Mouse (Mus musculus) megakaryocyte, embryonic 14.5 days (primary cell): ENCODE data around the gene Fstl1. TPM values are rescaled to one million over a fixed set of nuclear protein-coding genes. Genes with fewer than 3 reads are reported as not detected.

Source experiments
- H3K27me3 ChIP-seq: replicated peaks from 2 replicates; pipeline ENCODE3; 2012; ENCODE audit warnings: inconsistent platforms
- H3K36me3 ChIP-seq: replicated peaks from 2 replicates; pipeline ENCODE3; 2012; ENCODE audit warnings: low read length, inconsistent platforms, mixed read lengths
- H3K4me1 ChIP-seq: 2 replicates; pipeline ENCODE4 v1.6.1; 2012; ENCODE audit warnings: inconsistent platforms
- H3K4me3 ChIP-seq: replicated peaks from 2 replicates; pipeline ENCODE3; 2012; ENCODE audit warnings: moderate library complexity, mild to moderate bottlenecking, inconsistent platforms
- H3K9me3 ChIP-seq: 2 replicates; pipeline ENCODE4 v1.6.1; 2012; ENCODE audit warnings: inconsistent platforms
- FLI1 ChIP-seq: IDR thresholded peaks from 2 replicates; pipeline ENCODE4 v1.6.1; 2012; ENCODE audit warnings: low read length, inconsistent platforms, mixed read lengths
- GATA1 ChIP-seq: IDR thresholded peaks from 3 replicates; pipeline ENCODE4 v1.6.1; 2012; ENCODE audit warnings: mixed read lengths, low read length, inconsistent platforms, borderline replicate concordance
- polyA plus RNA-seq: library from polyadenylated mRNA; stranded (reverse); fragments of >175 nt; gene quantifications from 2 replicates; pipeline ENCODE4 v1.2.3, GENCODE M21; 2012; ENCODE audit warnings: low replicate concordance; ENCODE audit not compliant: insufficient read depth

Gene Fstl1
- polyA plus RNA-seq, 1 experiment = not detected

DNA sequence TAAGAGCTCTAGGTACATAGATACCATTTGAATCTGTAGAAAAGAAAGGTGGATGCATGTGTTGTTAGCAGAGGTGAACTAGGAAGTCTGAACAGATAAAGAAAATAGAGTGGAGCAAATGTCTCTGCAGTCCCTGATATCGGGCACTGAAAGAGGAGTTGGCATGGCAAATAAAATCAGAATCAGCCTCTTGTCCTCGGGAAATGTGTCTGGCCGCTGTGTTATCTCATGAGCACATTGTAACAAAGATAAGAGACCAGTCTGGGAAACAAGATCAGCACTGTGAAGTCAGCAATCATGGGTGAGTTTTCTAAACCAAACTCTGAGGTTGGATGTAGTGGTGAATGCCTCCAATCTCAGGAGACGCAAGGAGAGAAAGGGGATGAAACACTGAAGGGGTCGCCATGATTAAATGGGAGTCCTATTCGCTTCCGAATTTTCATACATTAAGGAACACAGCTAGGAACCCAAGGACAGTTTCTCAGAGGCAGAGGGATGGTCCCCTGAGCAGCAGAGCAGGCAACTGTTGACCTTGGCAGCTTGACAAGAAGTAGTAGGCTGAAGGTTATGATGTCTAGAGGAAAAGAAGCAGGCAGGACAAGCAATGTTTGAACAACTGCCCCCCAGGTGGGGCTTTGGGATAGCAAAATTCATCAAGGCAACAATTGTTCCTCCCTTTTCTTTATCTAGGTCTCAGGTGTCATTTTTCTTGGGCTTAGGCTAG is 68.7 kb downstream of the Fstl1 start:
- Histone ChIP-seq H3K27me3 (peaks cover 13% of the 10 kb centered on the region), H3K9me3 (no peaks in the 10 kb centered on the region), H3K36me3 (no peaks in the 10 kb centered on the region), H3K4me3 (no peak overlapping the region), H3K4me1 (peaks cover 22% of the 10 kb centered on the region)
- TF ChIP-seq FLI1 = no peak
- TF ChIP-seq GATA1 = no peak

DNA sequence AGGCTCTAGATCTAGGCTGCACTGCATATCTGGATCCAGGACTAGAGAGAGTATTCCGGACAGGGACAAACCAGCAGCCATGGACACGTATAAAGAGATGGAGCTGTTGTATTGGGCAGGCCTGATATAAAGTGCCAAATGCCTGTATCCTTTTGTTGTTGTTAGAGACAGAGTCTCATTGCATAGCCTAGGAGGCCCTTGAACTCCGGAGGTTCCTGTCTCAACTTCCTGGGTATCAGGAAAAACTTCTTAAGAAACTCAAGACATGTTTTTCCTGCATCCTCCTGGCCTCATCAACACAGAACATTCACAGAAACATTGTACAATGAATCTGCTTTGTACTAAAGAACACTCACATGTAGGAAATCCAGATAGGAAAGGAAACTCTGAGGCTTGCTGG is 70.4 kb downstream of the Fstl1 start:
- no peak overlapping the region for H3K4me3 ChIP-seq
- peaks cover 8% of the 10 kb centered on the region for H3K27me3 ChIP-seq
- H3K4me1 ChIP-seq = peaks cover 35% of the 10 kb centered on the region
- TF ChIP-seq GATA1 (no peak), FLI1 (no peak)
- H3K36me3 ChIP-seq = no peaks in the 10 kb centered on the region
- no peaks in the 10 kb centered on the region for H3K9me3 ChIP-seq

DNA sequence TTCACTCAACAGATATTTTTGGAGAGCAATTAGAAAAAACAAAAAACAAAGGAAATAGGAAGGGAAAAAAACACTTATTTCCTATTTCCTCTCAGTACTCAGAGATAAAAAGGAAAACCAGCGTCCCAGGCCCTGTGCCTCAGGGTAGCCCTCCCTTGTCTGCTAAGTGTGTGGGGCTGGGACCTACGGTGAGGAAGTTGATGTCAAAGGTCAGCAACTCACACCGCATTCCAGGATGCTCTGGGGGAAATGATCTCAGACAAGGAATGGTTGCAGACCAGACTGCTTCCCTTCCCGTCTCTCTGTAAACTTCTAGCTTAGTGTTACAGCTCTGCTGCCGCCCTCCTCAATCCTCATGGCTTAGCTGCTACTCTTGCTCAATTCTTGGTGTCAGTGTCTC is 74.7 kb downstream of the Fstl1 start:
- no peaks in the 10 kb centered on the region for H3K9me3 ChIP-seq
- no peak overlapping the region for H3K4me3 ChIP-seq
- H3K27me3 ChIP-seq = no peaks in the 10 kb centered on the region
- peaks cover 50% of the 10 kb centered on the region for H3K4me1 ChIP-seq
- TF ChIP-seq GATA1 = no peak
- no peak for TF ChIP-seq FLI1
- no peaks in the 10 kb centered on the region for H3K36me3 ChIP-seq

DNA sequence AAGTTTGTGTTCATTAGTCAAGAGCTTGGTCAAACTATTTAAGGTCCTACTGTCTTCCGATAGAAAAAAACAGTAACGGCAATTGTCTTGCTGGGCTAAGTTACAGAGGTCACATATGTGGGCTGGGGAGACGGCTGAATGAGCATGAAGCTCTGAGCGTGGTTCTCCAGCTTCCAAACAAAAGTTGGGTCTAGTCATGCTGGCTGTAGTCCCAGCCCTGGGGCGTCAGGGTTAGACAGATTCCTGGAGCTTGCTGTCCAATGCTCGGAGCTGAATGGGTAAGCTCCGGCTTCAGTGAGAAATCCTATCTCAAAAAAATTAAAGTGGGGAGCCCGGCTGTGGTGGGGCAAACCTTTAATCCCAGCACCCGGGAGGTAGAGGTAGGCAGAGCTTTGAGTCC is 76.6 kb downstream of the Fstl1 start:
- peaks cover 43% of the 10 kb centered on the region for H3K4me1 ChIP-seq
- no peak overlapping the region for H3K4me3 ChIP-seq
- H3K27me3 ChIP-seq = no peaks in the 10 kb centered on the region
- H3K9me3 ChIP-seq = no peaks in the 10 kb centered on the region
- TF ChIP-seq GATA1 (no peak), FLI1 (no peak)
- H3K36me3 ChIP-seq = no peaks in the 10 kb centered on the region

DNA sequence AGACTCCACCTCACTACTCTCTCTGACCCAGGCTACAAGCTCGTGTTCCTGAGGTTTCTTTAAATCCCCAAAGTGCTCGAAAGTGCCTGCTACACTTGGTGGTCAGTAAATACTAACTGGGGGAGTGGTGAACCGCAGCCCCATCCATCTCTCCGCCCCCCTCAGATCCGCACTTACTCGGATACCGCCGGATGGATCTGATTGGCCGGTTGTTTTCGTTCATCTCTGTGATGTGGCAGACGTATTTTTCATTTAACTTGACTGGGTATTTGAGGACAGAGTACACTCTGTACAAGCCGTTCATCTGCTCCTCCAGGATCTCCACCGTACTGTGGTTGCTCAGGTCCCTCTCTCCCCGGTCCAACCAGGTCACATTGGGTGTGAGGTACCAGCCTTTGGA is 77.4 kb downstream of the Fstl1 start:
- no peaks in the 10 kb centered on the region for H3K9me3 ChIP-seq
- no peak overlapping the region for H3K4me3 ChIP-seq
- H3K4me1 ChIP-seq = peaks cover 38% of the 10 kb centered on the region
- H3K27me3 ChIP-seq = no peaks in the 10 kb centered on the region
- no peaks in the 10 kb centered on the region for H3K36me3 ChIP-seq
- TF ChIP-seq GATA1 (no peak), FLI1 (no peak)

DNA sequence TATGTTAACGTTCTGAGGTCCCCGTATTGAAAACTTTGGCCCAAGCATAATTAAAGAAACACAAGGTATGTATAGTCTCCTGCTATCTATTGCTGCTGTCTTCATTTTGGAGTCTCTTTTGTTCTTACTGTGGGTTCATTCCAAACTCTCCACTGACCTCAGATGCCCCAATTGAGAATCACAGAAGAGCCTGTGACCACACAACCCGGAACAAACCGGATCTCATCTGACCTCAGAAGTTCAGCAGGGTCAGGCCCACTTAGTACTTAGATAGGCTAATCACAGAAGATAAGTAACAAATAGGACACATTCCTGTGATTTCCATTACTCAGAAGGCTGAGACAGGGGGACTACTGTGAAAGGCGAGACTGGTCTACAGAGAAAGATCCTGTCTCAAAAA is 77.9 kb downstream of the Fstl1 start:
- Histone ChIP-seq H3K4me3 (no peak overlapping the region), H3K9me3 (no peaks in the 10 kb centered on the region), H3K36me3 (no peaks in the 10 kb centered on the region), H3K4me1 (peaks cover 38% of the 10 kb centered on the region), H3K27me3 (no peaks in the 10 kb centered on the region)
- TF ChIP-seq FLI1 (no peak), GATA1 (no peak)

DNA sequence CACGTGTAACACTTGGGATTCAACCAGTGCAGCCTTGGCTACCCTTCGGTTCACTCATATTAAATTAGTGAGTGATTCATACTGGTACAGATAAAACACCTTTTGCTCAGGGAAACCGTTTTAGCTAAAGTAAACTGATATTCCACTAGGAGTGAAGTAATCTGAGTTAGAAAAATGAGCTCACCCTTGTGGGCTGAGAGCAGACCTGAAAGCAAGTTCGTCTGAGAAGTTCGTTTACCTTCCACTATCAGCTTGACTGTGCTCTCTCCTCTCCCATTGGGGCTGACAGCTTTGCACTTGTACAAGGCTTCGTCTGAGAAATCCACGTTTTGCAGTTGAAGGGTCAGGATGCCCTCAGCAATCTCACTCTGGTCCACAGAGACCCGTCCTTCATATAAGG is 78.9 kb downstream of the Fstl1 start:
- Histone ChIP-seq H3K4me3 (no peak overlapping the region), H3K9me3 (no peaks in the 10 kb centered on the region), H3K36me3 (no peaks in the 10 kb centered on the region), H3K4me1 (peaks cover 35% of the 10 kb centered on the region), H3K27me3 (no peaks in the 10 kb centered on the region)
- TF ChIP-seq FLI1 = no peak
- TF ChIP-seq GATA1 = no peak

DNA sequence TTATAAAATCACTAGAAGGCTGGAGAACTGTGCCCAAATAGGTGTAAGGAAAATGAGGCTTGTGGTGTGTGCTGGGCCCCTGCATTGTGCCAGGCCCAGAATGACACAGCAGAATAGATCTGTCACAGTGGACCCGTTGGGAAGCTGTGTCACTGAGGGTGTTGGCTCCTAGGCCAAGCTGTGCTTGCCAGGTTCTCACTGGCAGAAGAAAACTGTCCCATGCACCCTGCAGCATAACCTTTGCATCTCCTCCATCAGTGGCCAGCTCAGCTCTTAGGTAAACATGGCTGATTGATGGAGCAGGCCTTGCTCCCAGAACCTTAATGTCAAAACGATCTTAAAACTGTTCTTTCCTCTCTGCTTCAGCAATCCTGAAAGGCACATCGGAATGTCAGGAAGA is 79.7 kb downstream of the Fstl1 start:
- Histone ChIP-seq H3K9me3 (no peaks in the 10 kb centered on the region), H3K4me3 (peak overlapping the region; percentile 15), H3K4me1 (peaks cover 30% of the 10 kb centered on the region), H3K27me3 (no peaks in the 10 kb centered on the region), H3K36me3 (no peaks in the 10 kb centered on the region)
- no peak for TF ChIP-seq FLI1
- no peak for TF ChIP-seq GATA1

DNA sequence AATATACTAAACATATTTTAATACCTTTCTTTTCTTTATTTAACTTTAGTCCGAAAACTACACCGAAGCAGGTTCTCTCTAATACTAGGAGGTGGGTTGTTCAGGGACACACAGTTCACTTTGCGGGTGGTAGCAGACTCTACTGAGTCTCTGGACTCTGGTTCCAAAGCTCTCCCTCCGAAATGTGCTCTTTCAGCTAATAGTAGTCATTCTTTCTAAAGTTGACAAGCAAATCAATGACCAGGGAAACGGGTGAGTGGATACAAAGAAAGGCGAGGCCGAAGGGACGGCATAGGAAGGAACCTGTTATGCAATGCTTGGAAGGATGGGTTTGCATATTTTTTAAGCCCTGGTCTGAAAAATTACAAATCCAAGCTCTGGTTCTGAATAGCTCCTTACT is 80.8 kb downstream of the Fstl1 start:
- H3K4me1 ChIP-seq = peaks cover 22% of the 10 kb centered on the region
- no peak overlapping the region for H3K4me3 ChIP-seq
- TF ChIP-seq FLI1 (no peak), GATA1 (no peak)
- no peaks in the 10 kb centered on the region for H3K27me3 ChIP-seq
- peaks cover 4% of the 10 kb centered on the region for H3K9me3 ChIP-seq
- H3K36me3 ChIP-seq = no peaks in the 10 kb centered on the region

DNA sequence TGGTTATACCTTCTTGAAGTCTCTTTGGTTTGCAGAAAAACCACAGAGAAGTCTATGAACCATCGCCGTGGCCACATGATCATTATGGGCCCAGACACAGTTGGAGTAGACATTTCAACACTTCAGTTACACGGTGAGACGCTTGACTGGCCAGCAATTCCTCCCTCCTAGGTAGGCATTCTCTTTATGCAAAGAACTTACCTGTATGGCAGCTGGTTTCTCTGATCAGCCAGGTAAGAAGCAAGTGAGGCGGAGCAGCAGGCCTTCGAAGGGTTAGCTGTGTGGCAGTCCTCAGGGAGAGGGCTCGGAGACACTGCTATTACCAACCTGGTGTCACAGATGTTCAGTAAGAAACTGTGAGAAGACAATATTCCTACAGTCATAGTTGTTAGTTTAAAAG is 83.5 kb downstream of the Fstl1 start:
- H3K4me3 ChIP-seq = no peak overlapping the region
- peaks cover 6% of the 10 kb centered on the region for H3K9me3 ChIP-seq
- H3K36me3 ChIP-seq = no peaks in the 10 kb centered on the region
- H3K4me1 ChIP-seq = peaks cover 31% of the 10 kb centered on the region
- TF ChIP-seq FLI1 (no peak), GATA1 (no peak)
- no peaks in the 10 kb centered on the region for H3K27me3 ChIP-seq

DNA sequence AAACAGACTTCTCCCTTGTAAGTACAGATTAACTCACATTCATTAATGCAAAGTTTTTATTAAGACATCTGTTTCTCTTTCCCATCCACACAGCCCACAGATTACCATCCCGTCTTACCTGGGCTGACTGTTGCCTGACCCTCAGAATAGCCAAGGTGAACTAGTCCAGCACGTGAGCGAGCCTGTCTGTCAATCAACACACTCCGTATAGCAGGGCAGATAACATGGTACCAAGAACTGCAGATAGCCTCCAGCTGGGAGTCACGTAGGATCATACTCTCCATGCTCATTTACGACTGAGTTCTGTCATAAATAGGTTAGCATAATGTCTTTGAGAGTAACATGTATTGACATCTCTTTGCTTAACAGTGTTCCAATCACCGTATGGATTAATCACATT is 84.4 kb downstream of the Fstl1 start, which contains the start of gene Gm36028:
Gene Gm36028 (minus strand): TSS at position 118 of the 400 bp plus-strand sequence.
- Histone ChIP-seq H3K36me3 (no peaks in the 10 kb centered on the region), H3K27me3 (no peaks in the 10 kb centered on the region), H3K4me3 (no peak within 1 kb of the TSS), H3K9me3 (peaks cover 6% of the 10 kb centered on the region), H3K4me1 (peaks cover 26% of the 10 kb centered on the region)
- TF ChIP-seq GATA1 (no peak), FLI1 (no peak)
